Mouse (Mus musculus) MEL (cell line): ENCODE results near the gene Prc1. TPM values are rescaled to one million over a fixed set of nuclear protein-coding genes. Genes with fewer than 3 reads are reported as not detected.
"Not testable (repeated sequence)": the region's sequence is repeated elsewhere in the genome, so short reads cannot be mapped to it uniquely, and the experiment has no call there.

ENCODE experiments used
- DNase-seq: peaks from one replicate; pipeline ENCODE4 v3.0.0; 2011; ENCODE audit warnings: low read depth, low spot score
- H3K27ac ChIP-seq: 2 replicates; pipeline ENCODE4 v1.5.1; 2012; ENCODE audit warnings: low read depth, mild to moderate bottlenecking, control low read depth, low read length, moderate library complexity; ENCODE audit not compliant: control insufficient read depth
- H3K27me3 ChIP-seq, 2 experiments: fragments of 150-350 bp in 1 of 2; sonication (generic) in 1 of 2; 2 replicates each; pipeline ENCODE4 v1.6.1; 2012; ENCODE audit warnings: low read length in 2 of 2, mild to moderate bottlenecking in 2 of 2, improper control_type of control experiment in 1 of 2, moderate library complexity in 1 of 2; ENCODE audit not compliant: insufficient read depth in 2 of 2, control insufficient read depth in 1 of 2
- H3K36me3 ChIP-seq, 2 experiments: 2 replicates each; pipeline ENCODE4 v1.6.1; 2012 to 2014; ENCODE audit warnings: low read length in 2 of 2, improper control_type of control experiment in 1 of 2, inconsistent platforms in 1 of 2, mild to moderate bottlenecking in 1 of 2; ENCODE audit not compliant: insufficient read depth in 2 of 2, control insufficient read depth in 1 of 2
- H3K4me1 ChIP-seq, 2 experiments: fragments of 150-350 bp in 1 of 2; sonication (generic) in 1 of 2; 2 replicates each; pipeline ENCODE4 v1.6.1; 2012; ENCODE audit warnings: low read length in 2 of 2, improper control_type of control experiment in 1 of 2, mild to moderate bottlenecking in 1 of 2; ENCODE audit not compliant: insufficient read depth in 2 of 2, control insufficient read depth in 1 of 2
- H3K4me3 ChIP-seq, 2 experiments: fragments of 150-350 bp in 1 of 2; sonication (generic) in 1 of 2; 2 replicates each; pipeline ENCODE4 v1.5.1; 2012; ENCODE audit warnings: low read depth in 2 of 2, low read length in 2 of 2, mild to moderate bottlenecking in 2 of 2, moderate library complexity in 2 of 2, control low read depth in 1 of 2, improper control_type of control experiment in 1 of 2; ENCODE audit not compliant: control insufficient read depth in 1 of 2, insufficient read depth in 1 of 2
- H3K79me2 ChIP-seq: 2 replicates; pipeline ENCODE4 v1.6.1; 2012; ENCODE audit warnings: mild to moderate bottlenecking, low read length, moderate library complexity; ENCODE audit not compliant: control insufficient read depth, poor library complexity, insufficient read depth
- H3K9ac ChIP-seq: 2 replicates; pipeline ENCODE4 v1.6.1; 2012; ENCODE audit warnings: low read depth, mild to moderate bottlenecking, control low read depth, low read length, moderate library complexity; ENCODE audit not compliant: control insufficient read depth, poor library complexity, severe bottlenecking
- H3K9me3 ChIP-seq: fragments of 150-350 bp; sonication (generic); replicated peaks from 2 replicates; pipeline ENCODE4 v1.6.1; 2012; ENCODE audit warnings: mild to moderate bottlenecking, low read length, improper control_type of control experiment, moderate library complexity; ENCODE audit not compliant: insufficient read depth
- CHD1 ChIP-seq: IDR thresholded peaks from 2 replicates; pipeline ENCODE4 v1.6.1; 2012; ENCODE audit warnings: low read depth, mild to moderate bottlenecking, inconsistent platforms, low read length, improper control_type of control experiment
- E2F4 ChIP-seq: IDR thresholded peaks from 2 replicates; pipeline ENCODE4 v1.6.1; 2011; ENCODE audit warnings: low read depth, low read length, improper control_type of control experiment, borderline replicate concordance
- EP300 ChIP-seq, 2 experiments: IDR thresholded peaks; 2 replicates each; pipeline ENCODE4 v1.6.1; 2011; ENCODE audit warnings: improper control_type of control experiment in 2 of 2, low read length in 2 of 2, low read depth in 1 of 2, mild to moderate bottlenecking in 1 of 2
- ETS1 ChIP-seq: IDR thresholded peaks from 2 replicates; pipeline ENCODE4 v1.6.1; 2012; ENCODE audit warnings: low read depth, mild to moderate bottlenecking, inconsistent platforms, low read length, improper control_type of control experiment, moderate library complexity
- GABPA ChIP-seq: IDR thresholded peaks from 2 replicates; pipeline ENCODE4 v1.6.1; 2012; ENCODE audit warnings: low read depth, mild to moderate bottlenecking, inconsistent platforms, low read length, improper control_type of control experiment, moderate library complexity
- KAT2A ChIP-seq: conservative IDR thresholded peaks from 2 replicates; pipeline ENCODE4 v1.6.1; 2012; ENCODE audit warnings: low read depth, low read length, improper control_type of control experiment, inconsistent platforms
- MAFK ChIP-seq: IDR thresholded peaks from 2 replicates; pipeline ENCODE4 v1.6.1; 2011; ENCODE audit warnings: low read depth, mild to moderate bottlenecking, low read length, improper control_type of control experiment, borderline replicate concordance
- MAX ChIP-seq: IDR thresholded peaks from 2 replicates; pipeline ENCODE4 v1.6.1; 2011; ENCODE audit warnings: low read length, improper control_type of control experiment
- MAZ ChIP-seq: IDR thresholded peaks from 2 replicates; pipeline ENCODE4 v1.6.1; 2012; ENCODE audit warnings: low read depth, mild to moderate bottlenecking, inconsistent platforms, low read length, improper control_type of control experiment
- NRF1 ChIP-seq: IDR thresholded peaks from 2 replicates; pipeline ENCODE4 v1.6.1; 2014; ENCODE audit warnings: low read depth, mild to moderate bottlenecking, inconsistent platforms, low read length, improper control_type of control experiment, moderate library complexity; ENCODE audit not compliant: poor library complexity, insufficient read depth, severe bottlenecking
- POLR2AphosphoS2 ChIP-seq: IDR thresholded peaks from 2 replicates; pipeline ENCODE4 v1.6.1; 2011; ENCODE audit warnings: low read length, improper control_type of control experiment
- SIN3A ChIP-seq: IDR thresholded peaks from 2 replicates; pipeline ENCODE4 v1.6.1; 2012; ENCODE audit warnings: low read length, improper control_type of control experiment, inconsistent platforms
- SMC3 ChIP-seq: IDR thresholded peaks from 2 replicates; pipeline ENCODE4 v1.6.1; 2011; ENCODE audit warnings: low read depth, low read length, improper control_type of control experiment
- TAL1 ChIP-seq: IDR thresholded peaks from 2 replicates; pipeline ENCODE4 v1.6.1; 2012; ENCODE audit warnings: mild to moderate bottlenecking, inconsistent platforms, low read length, moderate library complexity, mixed read lengths
- TCF12 ChIP-seq: IDR thresholded peaks from 2 replicates; pipeline ENCODE4 v1.6.1; 2014; ENCODE audit warnings: low read depth, mild to moderate bottlenecking, inconsistent platforms, low read length, improper control_type of control experiment, moderate library complexity
- UBTF ChIP-seq: IDR thresholded peaks from 2 replicates; pipeline ENCODE4 v1.6.1; 2012; ENCODE audit warnings: low read depth, mild to moderate bottlenecking, inconsistent platforms, low read length, improper control_type of control experiment, moderate library complexity, borderline replicate concordance; ENCODE audit not compliant: insufficient read depth
- USF1 ChIP-seq: IDR thresholded peaks from 2 replicates; pipeline ENCODE4 v1.6.1; 2014; ENCODE audit warnings: low read depth, mild to moderate bottlenecking, inconsistent platforms, low read length, improper control_type of control experiment, moderate library complexity
- USF2 ChIP-seq, 2 experiments: IDR thresholded peaks; 2 replicates each; pipeline ENCODE4 v1.6.1; 2011 to 2012; ENCODE audit warnings: improper control_type of control experiment in 2 of 2, low read length in 2 of 2, borderline replicate concordance in 1 of 2, inconsistent platforms in 1 of 2, low read depth in 1 of 2, mild to moderate bottlenecking in 1 of 2; ENCODE audit not compliant: insufficient read depth in 1 of 2
- ZC3H11A ChIP-seq: IDR thresholded peaks from 2 replicates; pipeline ENCODE4 v1.6.1; 2012; ENCODE audit warnings: low read depth, mild to moderate bottlenecking, inconsistent platforms, low read length, improper control_type of control experiment
- ZNF384 ChIP-seq: IDR thresholded peaks from 2 replicates; pipeline ENCODE4 v1.6.1; 2012; ENCODE audit warnings: low read depth, mild to moderate bottlenecking, inconsistent platforms, low read length, improper control_type of control experiment
- polyA plus RNA-seq, 2 experiments: library from polyadenylated mRNA; stranded (reverse) in 1 of 2; unstranded in 1 of 2; fragments of >175 nt in 1 of 2; fragments of >200 nt in 1 of 2; gene quantifications; 2 replicates each; pipeline versions ENCODE4 v1.2.1 to v1.2.4; 2012; ENCODE audit warnings: low replicate concordance in 2 of 2, low read depth in 1 of 2; ENCODE audit not compliant: insufficient read length in 2 of 2, insufficient read depth in 1 of 2, missing spikeins in 1 of 2
- total RNA-seq: library from RNA; depleted of rRNA; stranded (reverse); fragments of 300-350 nt; gene quantifications from 2 replicates; pipeline ENCODE4 v1.2.3, GENCODE M21; 2012

The Prc1 gene
- total and polyA plus RNA-seq, 3 experiments = 68.5 to 108 (median 82.2) TPM

- TF ChIP-seq SIN3A = peak; percentile 97
- no peak for TF ChIP-seq MAZ
- peak; percentile 39; the same call in 1 of the 2 replicates for TF ChIP-seq TCF12
- TF ChIP-seq NRF1 = peak; percentile 73
- peak; percentile 88 for TF ChIP-seq MAX
- no peak for TF ChIP-seq MAFK
- peak; percentile 82; the same call in 1 of the 2 replicates for TF ChIP-seq E2F4
- TF ChIP-seq ETS1 = peak; percentile 62
- TF ChIP-seq SMC3 = no peak; the same call in 1 of the 2 replicates
- no peak for TF ChIP-seq CHD1
- no peak for TF ChIP-seq EP300 (IDR thresholded peaks at IDR 0.05; ENCODE audit: low read depth in 1 of 2, low read length in 2 of 2)
- TF ChIP-seq USF2 (IDR thresholded peaks at IDR 0.05; ENCODE audit: borderline replicate concordance in 1 of 2, insufficient read depth in 1 of 2, low read depth in 1 of 2, low read length in 2 of 2) = no peak
- no peak for TF ChIP-seq GABPA
- peak; percentile 96 for TF ChIP-seq POLR2AphosphoS2
- no peak for TF ChIP-seq UBTF
- TF ChIP-seq TAL1 = no peak
- TF ChIP-seq ZC3H11A = no peak
- TF ChIP-seq USF1 = peak; percentile 35; the same call in 1 of the 2 replicates
- TF ChIP-seq KAT2A = no peak; the same call in 1 of the 2 replicates
Measured at GRCm38 (mm10) chr7:80324043-80324815, 30.0 kb downstream of the Prc1 start, which contains the start of gene Rccd1 (continued).

- not testable (repeated sequence) for H3K27ac ChIP-seq, H3K36me3 ChIP-seq, H3K4me1 ChIP-seq, H3K9me3 ChIP-seq, H3K27me3 ChIP-seq, DNase-seq
- peak overlapping the region in 1 of 2 experiments; percentile 94; a peak in 2 of 4 replicates for H3K4me3 ChIP-seq
- peak; percentile 76; the same call in 1 of the 2 replicates for TF ChIP-seq ZNF384
- H3K9ac ChIP-seq = peak overlapping the region; percentile 70
- peaks cover 24% of the 10 kb centered on the region for H3K79me2 ChIP-seq
Measured at GRCm38 (mm10) chr7:80324816-80325119, 30.5 kb downstream of the Prc1 start.
